Mouse (Mus musculus) cerebellum, adult 2 months (tissue): ENCODE measurements around the gene Amot.

Experiments used
- CTCF ChIP-seq: fragments of 200-500 bp; IDR thresholded peaks from 2 replicates; pipeline ENCODE4 v1.5.1; 2011; ENCODE audit warnings: low read depth, mild to moderate bottlenecking, control low read depth, low read length, moderate library complexity, borderline replicate concordance; ENCODE audit not compliant: insufficient read depth
- POLR2A ChIP-seq: fragments of 200-500 bp; IDR thresholded peaks from 2 replicates; pipeline ENCODE4 v1.6.1; 2011; ENCODE audit warnings: low read length, control low read depth, borderline replicate concordance; ENCODE audit not compliant: insufficient read depth

DNA sequence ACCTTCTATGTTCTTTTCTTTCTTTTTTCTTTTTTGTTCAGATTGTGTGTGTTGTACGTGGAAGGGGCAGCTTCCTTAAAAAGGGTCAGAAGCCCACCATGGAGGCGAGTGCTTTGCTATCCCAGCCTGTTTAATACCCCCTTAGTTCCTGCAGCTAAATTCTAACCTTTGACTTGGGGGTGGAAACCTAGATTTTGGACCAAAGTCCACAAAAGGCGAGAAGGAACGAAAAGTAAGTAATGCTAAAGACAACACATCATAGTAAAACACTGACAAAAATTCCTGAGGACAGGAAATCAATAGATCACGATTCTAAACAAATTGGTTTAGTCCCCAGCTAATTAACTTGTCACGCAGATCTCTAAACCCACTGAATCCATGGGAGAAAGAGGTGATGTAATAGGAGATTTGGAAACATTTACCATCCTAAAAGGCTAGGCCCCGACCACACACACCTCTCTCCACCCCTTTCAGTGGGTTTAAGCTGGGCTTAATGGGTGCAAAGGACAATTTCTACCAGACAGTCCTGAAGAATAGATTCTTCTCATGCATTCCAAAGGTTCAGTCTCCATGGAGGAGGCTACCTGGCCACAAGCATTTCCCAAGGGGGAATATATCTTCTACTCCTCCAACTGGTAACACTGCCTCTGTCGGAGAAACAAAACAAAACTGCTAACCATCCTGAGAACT is 3.2 kb downstream of the Amot start:
- TF ChIP-seq POLR2A (no peak), CTCF (no peak)
